Mouse (Mus musculus) embryonic fibroblast, embryonic 13.5 days (primary cell): ENCODE measurements around the gene Rora.

Source experiments
- CTCF ChIP-seq: IDR thresholded peaks from 2 replicates; pipeline ENCODE4 v1.5.1; 2011; ENCODE audit warnings: mild to moderate bottlenecking, control low read depth, low read length, moderate library complexity, borderline replicate concordance; ENCODE audit not compliant: insufficient read depth
- POLR2A ChIP-seq: IDR thresholded peaks from 2 replicates; pipeline ENCODE4 v1.6.1; 2011; ENCODE audit warnings: low read depth, mild to moderate bottlenecking, control low read depth, low read length, moderate library complexity

GRCm38 (mm10) chr9:68914541-68915275 is 261.1 kb downstream of the Rora start:
- TF ChIP-seq POLR2A = no peak
- no peak for TF ChIP-seq CTCF
